Mouse (Mus musculus): ENCODE results near the gene Aox4. TPM values are rescaled to one million over a fixed set of nuclear protein-coding genes. Genes with fewer than 3 reads are reported as not detected.
A peak's percentile ranks its signal among the peaks of the same experiment; 100 is the strongest.

Gene Aox4
- total RNA-seq (2012; rRNA removed): 0.08 TPM in 1 of 2 replicates, not detected in the other
- total RNA-seq (2014; rRNA removed): 0.05 and 0.07 TPM in 2 replicates
- polyA plus RNA-seq (2012; ENCODE audit: insufficient read length, low read depth): 0.20 and 0.27 TPM in 2 replicates

DNA sequence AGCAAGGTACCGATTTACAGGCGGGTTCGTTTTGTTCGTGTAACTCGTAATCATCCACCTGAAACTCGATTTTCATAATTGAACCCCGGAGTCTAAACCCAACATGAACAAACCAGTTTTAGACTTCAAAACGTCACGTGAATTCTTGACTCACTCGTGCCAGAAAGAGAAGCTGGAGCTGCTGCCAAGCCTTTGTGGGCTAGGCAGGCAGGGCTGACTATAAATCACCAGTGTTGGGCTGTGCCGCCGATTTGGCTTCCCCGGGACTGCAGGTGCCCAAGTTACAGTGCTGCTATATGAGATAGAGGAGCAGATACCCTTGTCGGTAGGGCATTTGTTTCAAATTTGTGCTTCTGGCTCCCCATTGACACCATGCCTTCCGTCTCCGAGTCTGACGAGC lies at the start of gene Aox4:
Gene Aox4, plus strand, starts transcription at position 195 of the 400 bp plus-strand sequence.
- H3K9ac ChIP-seq (ENCODE audit: insufficient read depth, low read depth): no peak within 1 kb of the TSS
- H3K4me2 ChIP-seq (ENCODE audit: insufficient read depth, low read depth, poor library complexity, severe bottlenecking): 0 out of 2 replicates have a peak within 1 kb of the TSS, but pooled peaks have one; percentile 22
- H3K36me3 ChIP-seq (replicated peaks in 1 of 2; ENCODE audit: control insufficient read depth in 1 of 2, insufficient read depth in 1 of 2, low read length in 1 of 2): no peaks in the 10 kb centered on the region
- dilution Hi-C loops (cut with MboI; ENCODE audit: extremely low pct_ligation_motif_present, extremely low pct_unique_long_range_greater_than_20kb, low sequenced_read_pairs) (no loop called here), in situ Hi-C loops (cut with MboI; ENCODE audit: low pct_ligation_motif_present, low pct_unique_long_range_greater_than_20kb, low sequenced_read_pairs) (no loop called here)
- no peak within 1 kb of the TSS for H3K27ac ChIP-seq (ENCODE audit: insufficient read depth, low read depth)
- DNase-seq (ENCODE audit: extremely low read depth): no peak
- H3K4me3 ChIP-seq (replicated peaks in 1 of 3; ENCODE audit: low read depth in 2 of 3, low read length in 2 of 3, poor library complexity in 1 of 3): no peak within 1 kb of the TSS
- TF ChIP-seq RCOR1 (conservative IDR thresholded peaks at IDR 0.05; ENCODE audit: low read depth, low read length): no peak
- no peak for TF ChIP-seq ETS1 (conservative IDR thresholded peaks at IDR 0.05; ENCODE audit: low read depth, low read length)
- no peak for TF ChIP-seq MYC (IDR thresholded peaks at IDR 0.05; ENCODE audit: low read depth, low read length)
- no peak for TF ChIP-seq MEF2A (IDR thresholded peaks at IDR 0.05; ENCODE audit: borderline replicate concordance, low read depth, low read length)
- TF ChIP-seq ZNF384 (IDR thresholded peaks at IDR 0.05; ENCODE audit: low read depth, low read length): peak; percentile 21; the same call in 1 of the 2 replicates
- TF ChIP-seq IRF4 (IDR thresholded peaks at IDR 0.05; ENCODE audit: low read depth, low read length): no peak
- peak; percentile 55 for TF ChIP-seq BHLHE40 (IDR thresholded peaks at IDR 0.05; ENCODE audit: low read depth, low read length)
- no peak for TF ChIP-seq MAFK (IDR thresholded peaks at IDR 0.05; ENCODE audit: insufficient replicate concordance, low read length)
- TF ChIP-seq CHD1 (IDR thresholded peaks at IDR 0.05; ENCODE audit: low read depth, low read length): no peak
- no peak for TF ChIP-seq EP300 (IDR thresholded peaks at IDR 0.05; ENCODE audit: low read length)
- TF ChIP-seq TCF12 (IDR thresholded peaks at IDR 0.05; ENCODE audit: low read depth, low read length): no peak
- H3K79me2 ChIP-seq (replicated peaks; ENCODE audit: control insufficient read depth, extremely low read depth, insufficient read depth, poor library complexity, severe bottlenecking): no peaks in the 10 kb centered on the region
- peaks cover 0 to 4% of the 10 kb centered on the region in 2 experiments; a peak in 3 of 4 replicates for H3K4me1 ChIP-seq (ENCODE audit: control insufficient read depth in 1 of 2, insufficient read depth in 2 of 2)
- no peaks in the 10 kb centered on the region for H3K9me3 ChIP-seq (replicated peaks; ENCODE audit: low read length)
- no peaks in the 10 kb centered on the region for H3K27me3 ChIP-seq (replicated peaks)

DNA sequence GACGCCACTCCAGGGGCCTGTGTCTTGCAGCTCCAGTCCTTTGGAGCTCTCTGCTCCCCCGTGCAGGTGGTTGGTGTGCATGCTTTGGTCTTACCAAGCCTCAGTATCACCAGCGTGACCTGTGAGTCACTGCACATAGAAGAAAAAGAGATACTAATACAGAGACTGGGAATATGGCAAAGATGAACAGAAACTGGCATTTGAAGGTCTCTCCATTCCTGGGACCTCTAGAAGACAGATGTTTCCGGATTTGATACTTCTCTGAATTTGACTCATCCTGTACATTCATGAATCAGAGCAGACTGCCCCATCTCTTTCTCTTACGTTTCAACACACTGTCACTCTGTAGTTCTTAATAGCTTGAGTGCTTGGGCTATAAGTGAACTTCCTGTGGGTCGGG lies 40.3 kb upstream of the Aox4 start:
- in situ Hi-C loops (cut with MboI; ENCODE audit: low pct_ligation_motif_present, low pct_unique_long_range_greater_than_20kb, low sequenced_read_pairs): no loop called here
- dilution Hi-C loops (cut with MboI; ENCODE audit: extremely low pct_ligation_motif_present, extremely low pct_unique_long_range_greater_than_20kb, low sequenced_read_pairs): no loop called here
- Histone ChIP-seq H3K27ac (ENCODE audit: insufficient read depth, low read depth) (no peak overlapping the region), H3K4me3 (replicated peaks in 1 of 3; ENCODE audit: low read depth in 2 of 3, low read length in 2 of 3, poor library complexity in 1 of 3) (no peak overlapping the region), H3K9me3 (replicated peaks; ENCODE audit: low read length) (no peaks in the 10 kb centered on the region), H3K36me3 (replicated peaks in 1 of 2; ENCODE audit: control insufficient read depth in 1 of 2, insufficient read depth in 1 of 2, low read length in 1 of 2) (no peaks in the 10 kb centered on the region), H3K4me2 (ENCODE audit: insufficient read depth, low read depth, poor library complexity, severe bottlenecking) (peak overlapping the region; percentile 44; the same call in 1 of the 2 replicates), H3K4me1 (ENCODE audit: control insufficient read depth in 1 of 2, insufficient read depth in 2 of 2) (peaks cover 15 to 16% of the 10 kb centered on the region in 2 experiments), H3K9ac (ENCODE audit: insufficient read depth, low read depth) (0 out of 2 replicates have a peak overlapping the region, but pooled peaks have one; percentile 17), H3K79me2 (replicated peaks; ENCODE audit: control insufficient read depth, extremely low read depth, insufficient read depth, poor library complexity, severe bottlenecking) (no peaks in the 10 kb centered on the region), H3K27me3 (replicated peaks) (no peaks in the 10 kb centered on the region)
- peak; percentile 57 for DNase-seq (ENCODE audit: extremely low read depth)
- TF ChIP-seq IRF4 (IDR thresholded peaks at IDR 0.05; ENCODE audit: low read depth, low read length): peak; percentile 92
- TF ChIP-seq RCOR1 (conservative IDR thresholded peaks at IDR 0.05; ENCODE audit: low read depth, low read length): peak; percentile 80; the same call in 1 of the 2 replicates
- TF ChIP-seq SMC3 (IDR thresholded peaks at IDR 0.05; ENCODE audit: low read depth, low read length): no peak
- TF ChIP-seq ZMIZ1 (IDR thresholded peaks at IDR 0.05; ENCODE audit: low read depth, low read length): no peak
- no peak for TF ChIP-seq USF2 (conservative IDR thresholded peaks at IDR 0.05; ENCODE audit: low read depth, low read length)
- TF ChIP-seq ELF1 (IDR thresholded peaks at IDR 0.05; ENCODE audit: low read depth, low read length): no peak
- no peak for TF ChIP-seq TBP (conservative IDR thresholded peaks at IDR 0.05; ENCODE audit: low read depth, low read length)
- no peak for TF ChIP-seq ZC3H11A (IDR thresholded peaks at IDR 0.05; ENCODE audit: low read depth, low read length)
- TF ChIP-seq ZKSCAN1 (IDR thresholded peaks at IDR 0.05; ENCODE audit: borderline replicate concordance, low read depth, low read length): no peak
- no peak for TF ChIP-seq E2F4 (IDR thresholded peaks at IDR 0.05; ENCODE audit: insufficient replicate concordance, low read depth, low read length)
- TF ChIP-seq JUND (conservative IDR thresholded peaks at IDR 0.05; ENCODE audit: low read depth, low read length): peak; percentile 81
- TF ChIP-seq TCF12 (IDR thresholded peaks at IDR 0.05; ENCODE audit: low read depth, low read length): peak; percentile 62; the same call in 1 of the 2 replicates
- no peak for TF ChIP-seq PAX5 (IDR thresholded peaks at IDR 0.05; ENCODE audit: low read length)
- TF ChIP-seq USF1 (IDR thresholded peaks at IDR 0.05; ENCODE audit: low read depth, low read length): no peak
- TF ChIP-seq MAX (IDR thresholded peaks at IDR 0.05; ENCODE audit: low read length): peak; percentile 53; the same call in 1 of the 2 replicates
- peak; percentile 73 for TF ChIP-seq JUN (IDR thresholded peaks at IDR 0.05; ENCODE audit: insufficient read depth, low read depth, low read length)
- TF ChIP-seq CTCF (conservative IDR thresholded peaks at IDR 0.05 in 1 of 2, IDR thresholded peaks at IDR 0.05 in 1 of 2; ENCODE audit: low read depth in 2 of 2, low read length in 2 of 2): no peak
- TF ChIP-seq CHD2 (IDR thresholded peaks at IDR 0.05; ENCODE audit: low read length): peak; percentile 57; the same call in 1 of the 2 replicates
- no peak for TF ChIP-seq KAT2A (IDR thresholded peaks at IDR 0.05; ENCODE audit: insufficient replicate concordance, low read length)
- TF ChIP-seq POLR2AphosphoS2 (IDR thresholded peaks at IDR 0.05; ENCODE audit: low read depth, low read length): no peak
- peak; percentile 87 for TF ChIP-seq EP300 (IDR thresholded peaks at IDR 0.05; ENCODE audit: low read length)
- TF ChIP-seq NELFE (IDR thresholded peaks at IDR 0.05; ENCODE audit: low read depth, low read length): no peak
- no peak for TF ChIP-seq SIN3A (IDR thresholded peaks at IDR 0.05; ENCODE audit: low read length)
- TF ChIP-seq MAZ (IDR thresholded peaks at IDR 0.05; ENCODE audit: low read depth, low read length): 0 out of 2 replicates have a peak, but pooled peaks have one; percentile 23
- no peak for TF ChIP-seq MYC (IDR thresholded peaks at IDR 0.05; ENCODE audit: low read depth, low read length)
- TF ChIP-seq GABPA (IDR thresholded peaks at IDR 0.05; ENCODE audit: insufficient replicate concordance, low read depth, low read length): no peak

Data from CH12.LX (cell line).